Mouse (Mus musculus) brain, adult 2 months (tissue): Measurements from ENCODE around the gene Soat1.
A peak's percentile ranks its signal among the peaks of the same experiment; 100 is the strongest.

Experiments
- DNase-seq: peaks from one replicate; pipeline ENCODE4 v3.0.0; 2011; ENCODE audit warnings: low read depth, low spot score

The Soat1 gene

DNA sequence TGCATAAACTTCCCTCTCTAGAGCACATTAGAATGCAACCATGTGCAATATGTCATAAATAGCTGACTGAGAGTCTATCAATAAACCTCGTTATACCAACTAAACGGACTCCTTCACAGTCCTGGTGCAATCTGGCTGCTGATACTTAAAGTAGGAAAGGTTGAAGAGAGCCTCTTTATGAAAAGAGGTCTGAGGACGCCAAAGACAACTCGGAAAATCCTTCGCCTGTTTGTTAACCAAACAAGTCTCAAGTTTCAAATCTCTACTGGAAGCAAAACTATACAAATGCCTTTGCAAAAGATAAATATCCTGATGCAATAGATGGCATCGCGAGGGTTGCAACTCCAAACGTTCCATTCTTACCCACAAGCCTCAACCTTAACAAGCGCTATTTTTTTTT lies 9.2 kb downstream of the Soat1 start:
- no peak for DNase-seq

DNA sequence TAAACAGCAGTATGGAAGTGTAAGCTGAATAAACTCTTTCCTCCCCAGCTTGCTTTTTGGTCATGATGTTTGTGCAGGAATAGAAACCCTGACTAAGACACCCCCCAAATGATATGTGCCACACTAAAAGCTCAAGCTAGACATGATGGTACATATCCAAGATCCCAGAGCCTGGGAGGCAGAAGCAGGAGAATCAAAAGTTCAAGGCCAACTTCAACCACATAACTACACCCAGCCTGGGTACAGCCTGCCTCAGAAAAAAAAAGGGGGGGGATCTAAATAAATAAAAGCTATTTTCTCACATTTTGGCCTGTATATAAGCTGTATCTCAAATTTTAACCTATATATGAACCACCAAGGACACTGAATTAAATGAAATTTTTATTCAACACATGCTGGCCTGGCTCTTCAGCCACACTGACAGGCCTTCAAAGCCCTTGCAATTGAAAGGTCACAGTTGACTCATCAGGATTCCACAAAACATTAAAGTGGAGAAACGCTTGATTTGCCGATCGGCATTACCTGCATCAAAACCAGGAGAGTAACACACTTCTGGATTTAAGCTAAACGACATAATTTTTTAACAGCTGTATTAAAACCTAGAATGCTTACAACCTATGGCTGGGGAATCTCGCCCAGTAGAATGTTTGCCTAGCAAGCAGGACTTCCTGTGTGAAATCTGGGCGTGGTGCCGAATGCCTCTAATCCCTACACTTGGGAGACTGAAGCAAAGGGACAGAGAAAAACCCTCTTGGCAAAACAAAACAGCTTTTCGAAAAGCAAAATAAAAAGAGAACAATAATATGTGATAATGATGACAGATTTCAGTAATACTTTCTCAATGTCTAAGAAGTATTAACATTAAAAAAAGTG lies 9.9 kb downstream of the Soat1 start:
- DNase-seq, result no peak

DNA sequence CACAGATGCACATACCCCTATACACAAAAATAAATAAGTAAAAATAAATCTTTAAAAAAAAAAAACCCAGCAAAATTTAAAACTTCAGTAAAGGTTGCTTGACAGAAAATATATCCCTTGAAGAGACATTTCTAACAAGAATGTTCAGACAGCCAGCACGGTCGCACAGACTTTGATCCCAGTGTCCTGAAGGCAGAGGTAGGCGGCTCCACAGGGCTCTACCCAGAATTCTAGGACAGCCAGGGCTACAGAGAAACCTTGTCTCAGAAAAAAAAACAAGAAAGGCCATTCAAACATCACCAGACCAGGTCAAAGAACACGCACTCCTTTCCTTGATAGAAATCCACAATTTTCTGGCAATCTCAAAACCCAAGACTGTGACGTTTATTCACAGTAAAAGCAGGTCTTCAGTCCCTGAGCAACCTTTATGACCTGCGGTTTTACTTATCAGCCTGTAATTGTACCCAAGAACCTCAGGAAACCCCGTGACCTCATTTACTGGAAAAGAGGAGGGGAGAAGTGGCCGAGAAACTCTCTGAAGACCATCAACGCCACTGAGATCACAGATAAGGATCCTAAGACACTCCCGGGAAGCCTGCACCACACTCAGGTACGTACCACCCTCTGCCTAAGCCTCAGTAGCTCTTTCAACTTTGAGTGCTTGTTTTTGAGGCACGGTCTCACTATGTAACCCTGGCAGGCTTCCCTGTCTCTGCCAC lies 11.7 kb downstream of the Soat1 start:
- DNase-seq, result no peak

DNA sequence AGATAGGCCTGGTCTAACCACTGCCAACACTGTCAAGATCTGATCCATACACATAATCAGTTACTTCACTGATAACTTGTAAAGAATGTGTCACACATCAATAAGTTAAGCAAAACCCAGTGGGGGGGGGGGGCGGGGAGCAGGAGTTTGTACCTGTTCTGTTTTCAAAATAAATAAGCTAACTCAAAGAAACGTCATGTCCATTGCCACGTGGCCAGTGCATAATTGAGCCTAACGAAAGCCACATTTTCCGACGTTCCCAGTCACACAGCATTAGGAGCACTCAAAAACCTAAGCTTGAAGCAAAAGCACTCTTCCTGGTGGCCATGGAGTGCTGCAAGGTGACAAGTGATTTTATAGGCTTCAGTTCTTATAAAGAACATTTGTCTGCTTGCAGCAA lies 13.1 kb downstream of the Soat1 start:
- DNase-seq, result no peak

DNA sequence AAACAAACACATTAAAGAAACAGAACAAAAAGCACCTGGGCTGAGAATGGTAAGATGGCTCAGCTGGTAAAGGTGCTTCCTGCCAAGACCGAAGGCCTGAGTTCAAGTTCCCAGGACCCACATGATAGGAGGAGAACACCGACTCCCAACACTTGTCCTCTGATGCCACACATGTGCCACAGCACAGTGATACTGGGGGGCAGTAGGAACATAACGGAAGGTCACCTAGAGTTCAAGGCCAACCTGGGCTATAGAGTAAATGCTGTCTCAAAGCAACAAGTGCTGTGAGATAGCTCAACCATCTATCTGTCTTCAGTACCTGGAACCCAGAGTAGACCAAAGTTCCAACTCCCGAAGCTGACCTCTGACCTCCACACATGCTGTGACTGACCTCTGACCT lies 13.9 kb downstream of the Soat1 start:
- DNase-seq, result no peak

DNA sequence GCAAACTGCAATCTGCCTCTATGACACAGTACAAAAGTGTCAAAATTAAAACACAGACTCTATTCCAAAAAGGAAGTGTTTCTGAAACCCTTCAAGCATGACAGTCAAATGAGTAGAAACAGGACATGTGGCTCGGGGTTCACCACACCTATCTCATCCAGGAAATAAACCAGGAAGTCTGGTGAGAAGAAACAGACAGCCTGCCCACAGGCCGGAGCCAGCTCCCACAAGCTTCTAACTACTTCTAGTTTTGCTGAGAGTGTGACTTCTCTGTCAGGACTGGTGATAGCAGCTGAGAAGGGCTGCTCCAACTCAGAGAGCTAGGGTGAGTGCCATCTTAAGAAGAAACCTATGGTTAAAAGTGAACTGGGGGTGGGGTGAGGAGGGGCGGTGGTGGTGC lies 14.4 kb downstream of the Soat1 start:
- no peak for DNase-seq

DNA sequence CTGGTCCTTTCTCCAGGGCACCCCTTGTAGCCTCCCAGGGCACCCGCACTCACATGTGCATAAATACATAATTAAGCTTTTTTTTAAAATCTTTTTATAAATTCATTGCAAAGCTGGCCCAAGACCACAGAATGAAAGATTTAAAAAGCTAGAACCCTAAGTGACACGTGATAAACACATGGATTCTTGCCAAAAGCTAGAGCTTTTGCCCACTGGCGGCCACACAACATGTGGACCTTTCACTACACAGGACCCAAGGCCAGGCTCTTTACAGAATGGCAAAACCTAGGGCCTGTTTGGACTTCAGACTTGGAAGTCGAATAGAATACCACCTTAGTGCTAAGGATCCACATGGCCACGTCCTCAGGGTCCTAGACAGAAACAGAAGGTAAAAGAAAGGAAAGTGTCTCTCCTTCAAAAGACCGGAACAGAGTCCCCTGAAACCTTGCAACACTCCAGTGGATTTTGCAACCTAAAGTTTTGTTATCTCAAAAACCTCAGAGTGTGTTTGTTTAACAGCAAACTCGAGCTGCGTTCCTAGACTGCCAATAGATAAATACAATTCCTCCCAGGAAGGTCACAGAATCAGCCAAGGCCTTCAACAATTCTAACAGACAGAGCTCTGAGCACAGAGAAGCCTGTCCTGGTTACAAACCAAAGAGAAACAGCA lies 15.6 kb downstream of the Soat1 start:
- DNase-seq, result no peak

DNA sequence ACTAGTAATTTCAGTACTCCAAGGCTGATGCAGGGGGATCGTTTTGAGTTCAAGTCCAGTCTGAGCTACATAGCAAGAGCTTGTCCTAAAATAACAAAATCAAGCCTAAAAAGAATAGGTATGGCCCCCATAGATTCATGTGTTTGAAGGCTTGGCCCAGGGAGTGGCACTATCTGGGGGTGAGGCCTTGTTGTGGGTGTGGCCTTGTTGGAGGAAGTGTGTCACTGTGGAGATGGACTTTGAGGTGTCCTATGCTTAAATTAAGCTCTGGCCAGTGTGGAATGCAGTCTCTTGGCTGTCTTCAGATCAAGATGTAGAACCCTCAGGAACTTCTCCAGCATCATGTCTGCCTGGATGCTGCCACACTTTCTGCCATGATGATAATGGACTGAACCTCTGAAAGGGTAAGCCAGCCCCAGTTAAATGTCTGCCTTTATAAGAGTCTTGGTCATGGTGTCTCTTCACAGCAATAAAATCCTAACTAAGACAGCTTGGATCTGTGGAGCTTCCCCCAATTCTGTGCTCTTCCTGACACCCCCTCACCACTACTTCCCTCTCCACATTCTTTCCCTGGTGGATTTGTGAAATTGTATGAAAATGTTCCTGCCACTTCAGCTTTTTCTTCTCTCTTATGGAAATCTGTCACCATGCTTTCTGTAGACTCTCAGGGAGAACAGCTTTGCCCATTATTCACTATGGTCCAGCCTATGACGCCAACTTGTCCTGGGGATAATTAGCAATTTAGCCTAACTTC lies 18.9 kb downstream of the Soat1 start:
- peak; percentile 53 for DNase-seq

DNA sequence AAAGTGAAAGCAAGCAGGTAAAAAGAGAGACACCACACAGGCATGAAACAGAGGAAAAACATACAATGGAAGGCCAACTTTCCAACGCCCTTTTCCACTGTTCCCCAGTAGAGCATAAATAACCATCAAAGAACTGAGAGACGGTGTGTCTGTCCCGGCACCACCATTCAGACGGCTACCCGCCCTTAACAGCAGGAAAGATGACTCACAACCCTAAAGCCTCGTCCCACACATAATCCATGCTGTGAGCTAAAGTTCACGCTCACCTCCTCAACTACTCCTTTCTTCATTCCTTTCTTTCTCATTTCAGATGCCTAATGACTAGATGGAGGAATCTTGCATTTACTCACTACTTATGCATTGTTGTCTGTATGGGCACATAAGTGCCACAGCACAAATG lies 19.7 kb downstream of the Soat1 start:
- DNase-seq, result peak; percentile 70

DNA sequence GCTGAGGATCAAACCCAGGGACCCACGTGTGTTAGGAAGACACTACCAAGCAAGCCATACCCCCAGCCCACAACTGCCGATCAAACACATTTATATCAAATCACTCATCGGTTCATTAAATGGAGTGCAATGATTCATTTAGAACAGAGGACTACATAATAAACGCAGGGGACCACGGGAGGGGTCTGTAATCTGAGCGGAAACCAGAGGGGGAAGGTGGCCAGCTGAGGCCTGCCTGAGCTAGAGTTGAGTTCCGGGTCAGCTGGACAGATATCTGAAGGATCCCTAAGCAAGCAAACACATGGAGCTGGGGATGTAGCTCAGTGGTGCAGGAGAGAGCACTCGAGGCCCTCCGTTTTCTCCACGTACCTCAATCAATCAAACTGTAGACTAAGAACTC lies 20.3 kb downstream of the Soat1 start:
- no peak for DNase-seq

DNA sequence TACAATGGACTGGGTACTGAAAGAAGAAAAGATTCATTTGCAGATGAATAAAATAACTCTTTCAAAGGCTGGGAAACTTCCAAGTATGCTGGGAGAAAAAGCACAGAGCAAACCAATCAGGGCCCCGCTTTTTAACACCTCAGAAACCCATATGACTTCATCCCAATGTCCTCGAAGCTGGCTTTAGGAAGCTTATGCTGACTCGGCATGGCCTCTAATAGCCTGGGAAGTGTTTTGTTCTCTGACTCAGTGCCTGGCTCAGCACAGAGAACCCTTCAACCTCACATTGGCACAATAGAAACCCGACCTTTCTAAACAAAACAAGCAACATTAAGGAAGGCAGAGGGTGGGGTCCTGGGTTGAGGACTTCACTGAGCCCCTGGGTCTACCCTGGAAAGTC lies 23.7 kb downstream of the Soat1 start:
- no peak for DNase-seq

DNA sequence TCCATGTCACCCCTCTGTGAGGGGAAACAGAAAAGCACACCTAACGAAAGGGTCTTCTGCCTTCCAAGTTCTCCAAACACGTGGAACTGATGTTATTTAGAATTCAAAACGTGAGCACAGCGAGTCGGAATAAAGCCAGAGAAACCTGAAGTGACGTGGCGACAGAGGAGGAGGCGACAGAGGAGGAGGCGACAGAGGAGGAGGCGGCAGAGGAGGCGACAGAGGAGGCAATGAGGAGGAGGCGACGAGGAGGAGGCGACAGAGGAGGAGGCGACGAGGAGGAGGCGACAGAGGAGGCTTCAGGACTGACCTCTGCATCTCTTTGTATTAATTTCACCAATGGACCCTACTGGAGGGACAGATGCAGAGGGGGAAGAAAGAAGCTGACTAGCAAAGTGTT lies 24.4 kb downstream of the Soat1 start:
- no peak for DNase-seq

DNA sequence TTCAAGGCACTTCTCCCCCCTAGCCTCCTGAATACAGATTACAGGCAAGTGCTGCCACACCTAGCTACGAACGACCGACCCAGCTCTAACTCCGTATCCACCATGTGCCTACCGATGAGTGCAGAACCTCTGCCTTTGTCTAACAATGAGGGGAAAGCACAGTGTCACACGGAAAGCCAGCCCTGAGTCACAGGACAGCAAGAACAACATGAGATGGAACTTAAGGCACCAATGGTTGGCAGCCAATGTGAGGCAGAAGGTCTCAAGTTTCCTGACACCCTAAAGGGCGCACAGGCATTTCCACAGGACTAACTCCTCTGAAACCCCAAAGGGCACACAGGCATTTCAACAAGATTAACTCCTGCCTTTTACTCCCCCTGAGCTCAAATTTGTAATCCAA lies 25.0 kb downstream of the Soat1 start:
- DNase-seq, result no peak

DNA sequence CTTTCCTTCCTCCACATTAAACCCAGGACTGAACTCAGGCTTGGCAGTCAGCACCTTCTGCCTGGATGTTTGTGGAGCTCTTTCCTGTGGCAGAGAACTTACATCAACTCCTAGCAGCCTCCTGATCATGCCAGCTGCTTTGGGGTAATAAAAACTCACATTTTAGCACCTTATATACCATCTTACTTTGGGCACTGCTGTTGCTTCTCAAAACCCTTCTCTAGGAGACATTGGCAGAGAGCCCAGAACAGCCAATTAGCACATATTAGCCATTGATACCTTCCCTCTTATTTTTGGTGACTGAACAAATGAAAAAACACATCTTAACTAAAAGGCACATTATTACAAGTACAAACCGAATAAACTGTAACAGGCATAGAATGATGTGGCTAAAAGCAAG lies 29.1 kb downstream of the Soat1 start:
- peak; percentile 32 for DNase-seq

DNA sequence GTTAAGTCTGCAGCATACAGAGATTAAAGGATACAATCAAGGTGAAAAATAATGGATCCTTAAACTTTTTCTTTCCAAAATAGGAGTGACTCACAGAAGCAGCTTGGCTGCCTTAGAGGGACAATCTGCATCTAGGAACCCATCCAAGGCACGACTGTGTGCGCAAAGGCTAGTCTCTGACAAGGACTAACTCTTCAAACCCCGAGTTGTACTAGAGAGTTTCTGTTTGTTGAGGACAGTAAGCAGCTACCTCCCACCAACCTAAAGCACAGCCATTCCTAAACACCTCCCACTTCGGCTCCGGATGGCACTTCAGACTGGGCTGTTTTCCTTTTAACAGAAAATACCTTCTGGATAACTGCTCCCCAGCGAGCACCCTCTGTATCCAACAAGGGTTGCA lies 31.4 kb downstream of the Soat1 start:
- DNase-seq, result peak; percentile 69

DNA sequence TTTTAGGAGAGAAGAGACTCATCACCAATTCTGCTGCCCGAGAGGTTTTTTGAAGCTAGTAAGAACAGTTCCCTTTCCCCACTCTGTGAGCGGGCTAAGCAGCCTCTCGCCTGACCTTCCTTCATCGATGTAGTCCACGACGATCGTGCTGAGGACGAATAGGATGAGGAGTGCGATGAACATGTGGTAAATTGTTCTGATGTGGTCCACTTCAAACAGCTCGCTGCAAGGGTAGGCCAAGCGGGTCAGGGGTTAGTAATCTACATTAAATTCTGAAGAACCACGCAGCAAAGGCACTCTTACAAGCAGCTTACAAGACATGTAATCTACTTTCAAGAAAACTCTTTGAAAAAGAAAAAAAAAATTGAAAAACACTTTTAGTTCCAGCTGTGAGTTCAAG lies 31.9 kb downstream of the Soat1 start:
- no peak for DNase-seq

DNA sequence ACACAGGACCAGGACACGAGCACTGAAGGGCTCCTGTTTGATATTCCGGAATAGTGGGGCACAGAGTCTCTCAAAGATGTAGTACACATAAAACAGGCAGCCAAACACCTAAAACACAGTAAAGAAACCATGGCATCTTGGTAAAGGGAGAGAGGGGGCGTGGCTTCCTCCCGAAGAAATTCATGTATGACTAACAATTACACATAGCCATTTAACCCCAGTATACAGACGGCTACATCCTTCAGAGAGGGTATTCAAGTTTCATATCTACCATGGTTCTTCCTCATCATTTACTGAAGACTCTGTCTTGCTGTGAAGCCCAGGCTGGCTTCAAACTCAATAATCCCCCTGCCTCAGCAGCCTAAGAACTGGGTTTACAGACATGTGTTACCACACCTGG lies 36.4 kb downstream of the Soat1 start:
- no peak for DNase-seq

DNA sequence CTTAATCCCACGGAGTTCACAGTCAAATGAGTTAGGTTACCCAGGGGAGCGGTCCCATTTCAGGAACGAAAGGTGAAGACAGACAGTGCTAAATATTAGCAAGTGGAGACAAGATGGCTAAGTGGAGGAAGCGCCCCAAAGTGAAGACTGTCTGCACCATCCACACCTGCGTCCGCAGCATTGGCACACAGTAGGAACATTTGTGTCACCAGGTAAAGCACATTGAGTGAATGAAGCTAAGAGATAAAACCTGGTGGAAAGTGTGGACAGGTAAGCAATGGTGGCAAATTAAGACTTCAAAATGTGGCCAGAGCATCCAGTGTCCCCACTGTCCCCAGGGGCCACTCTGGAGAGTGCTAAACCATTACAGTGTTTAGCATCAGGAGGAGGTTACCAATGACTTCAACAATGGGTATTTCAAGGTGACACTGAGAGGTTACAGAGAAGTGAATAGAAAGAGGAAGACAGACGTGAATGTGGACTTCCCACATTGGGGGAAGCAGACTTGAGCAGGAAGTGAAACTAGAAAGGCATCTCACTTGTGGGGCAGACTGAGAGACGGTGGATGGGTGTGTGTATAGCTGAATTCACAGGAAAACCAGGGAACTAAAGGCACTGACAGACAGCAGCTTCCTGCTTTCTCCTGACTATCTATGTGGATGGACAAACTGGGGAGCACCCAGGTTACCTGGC lies 37.0 kb downstream of the Soat1 start:
- no peak for DNase-seq

DNA sequence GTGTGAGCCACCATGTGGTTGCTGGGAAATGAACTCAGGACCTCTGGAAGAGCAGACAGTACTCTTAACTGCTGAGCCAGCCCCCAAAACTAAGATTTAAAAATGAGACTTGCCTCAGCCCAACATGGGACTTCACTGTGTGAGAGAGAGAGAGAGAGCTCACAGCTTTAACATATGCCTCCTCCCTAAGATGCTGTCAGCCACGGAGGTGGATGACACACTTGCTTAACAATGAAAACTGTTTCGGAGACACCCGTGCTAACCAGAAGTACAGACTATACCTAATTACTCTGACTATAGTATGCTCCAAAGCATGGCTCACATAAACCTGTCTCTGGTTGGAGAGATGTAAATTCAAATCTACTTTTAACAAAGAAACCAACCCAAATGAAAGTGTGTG lies 40.6 kb downstream of the Soat1 start:
- peak; percentile 50 for DNase-seq

DNA sequence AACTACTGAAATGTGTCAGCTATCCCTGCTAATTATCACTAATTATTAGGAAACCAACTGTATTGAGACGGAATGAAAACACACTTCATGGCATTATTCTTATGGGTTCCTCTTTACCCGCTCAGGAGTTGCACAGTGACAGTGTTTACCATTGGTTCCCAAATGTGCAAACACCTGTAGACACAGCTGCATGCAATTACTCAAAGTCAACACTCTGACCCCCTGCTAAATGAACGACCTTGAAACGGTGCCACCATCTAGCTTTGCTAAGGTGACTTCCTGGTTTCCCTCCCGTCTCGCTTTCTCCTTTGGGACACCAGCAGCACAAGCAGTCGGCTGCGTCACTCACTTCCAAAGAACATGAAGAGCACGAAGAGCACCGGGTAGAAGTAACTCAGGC lies 41.6 kb downstream of the Soat1 start:
- DNase-seq, result no peak

DNA sequence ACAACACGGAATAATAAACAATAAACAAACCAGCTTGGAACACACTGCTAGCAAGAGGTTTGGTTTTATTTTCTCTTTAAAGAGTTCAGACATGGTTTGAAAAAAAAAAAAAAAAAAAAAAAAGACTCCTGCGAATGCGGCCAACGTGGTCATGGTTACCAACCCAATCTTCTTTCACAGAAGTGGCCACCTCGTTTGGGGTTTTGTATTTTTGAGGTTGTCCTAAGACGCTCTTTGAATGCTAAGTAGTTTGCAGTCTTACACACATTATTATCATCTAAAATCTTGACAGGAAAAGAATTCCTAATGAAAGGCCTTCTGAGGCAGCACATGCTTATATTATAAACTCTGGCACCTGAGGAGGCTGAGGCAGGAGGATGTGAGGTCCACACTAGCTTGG lies 45.7 kb downstream of the Soat1 start:
- DNase-seq, result no peak
